Mouse (Mus musculus) stomach, postnatal 0 days (tissue): ENCODE measurements around the gene Dpm2.

Experiments used
- CTCF ChIP-seq: IDR thresholded peaks from 2 replicates; pipeline ENCODE4 v1.5.1; 2016; ENCODE audit warnings: antibody characterized with exemption, low read depth, mild to moderate bottlenecking, moderate library complexity
- EP300 ChIP-seq: optimal IDR thresholded peaks from 2 replicates; pipeline ENCODE3; 2016; ENCODE audit warnings: antibody characterized with exemption

- TF ChIP-seq CTCF (no peak), EP300 (no peak)
These were observed 37.5 kb upstream of the Dpm2 start for GRCm38 (mm10) chr2:32533163-32533562.
